Mouse (Mus musculus) erythroblast, embryonic 14.5 days (primary cell): ENCODE data around the gene Tlr12.

ENCODE experiments used
- GATA1 ChIP-seq: IDR thresholded peaks from 2 replicates; pipeline ENCODE4 v1.6.1; 2012; ENCODE audit warnings: low read length, inconsistent platforms, mixed read lengths
- TAL1 ChIP-seq: IDR thresholded peaks from 3 replicates; pipeline ENCODE4 v1.6.1; 2012; ENCODE audit warnings: low read length, inconsistent platforms, mixed read lengths

DNA sequence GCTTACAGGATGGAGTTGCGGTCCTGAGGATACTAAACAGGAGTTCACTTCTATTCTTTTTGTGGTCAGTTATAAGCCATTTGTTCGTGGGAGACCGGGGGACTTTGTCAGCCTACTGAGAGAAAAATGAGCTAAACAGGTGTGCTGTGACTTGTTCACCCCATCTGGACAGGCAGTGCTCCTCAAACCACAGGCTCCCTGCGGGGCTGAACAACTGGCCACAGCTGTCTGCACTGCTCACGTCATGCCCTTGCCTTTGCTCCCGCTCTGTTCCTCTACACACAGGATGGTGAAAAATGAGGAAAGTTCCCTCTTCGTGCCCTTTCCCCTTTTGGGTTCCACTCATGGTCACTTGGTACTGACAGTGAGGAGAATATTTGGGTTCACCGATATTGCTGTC lies 42.6 kb upstream of the Tlr12 start:
- no peak for TF ChIP-seq GATA1
- TF ChIP-seq TAL1 = no peak
